Mouse (Mus musculus): Measurements from ENCODE around the gene Nek8. TPM values are rescaled to one million over a fixed set of nuclear protein-coding genes. Genes with fewer than 3 reads are reported as not detected.

The Nek8 gene
- total RNA-seq, 1 experiment from 2014 or later = 8.5 TPM

DNA sequence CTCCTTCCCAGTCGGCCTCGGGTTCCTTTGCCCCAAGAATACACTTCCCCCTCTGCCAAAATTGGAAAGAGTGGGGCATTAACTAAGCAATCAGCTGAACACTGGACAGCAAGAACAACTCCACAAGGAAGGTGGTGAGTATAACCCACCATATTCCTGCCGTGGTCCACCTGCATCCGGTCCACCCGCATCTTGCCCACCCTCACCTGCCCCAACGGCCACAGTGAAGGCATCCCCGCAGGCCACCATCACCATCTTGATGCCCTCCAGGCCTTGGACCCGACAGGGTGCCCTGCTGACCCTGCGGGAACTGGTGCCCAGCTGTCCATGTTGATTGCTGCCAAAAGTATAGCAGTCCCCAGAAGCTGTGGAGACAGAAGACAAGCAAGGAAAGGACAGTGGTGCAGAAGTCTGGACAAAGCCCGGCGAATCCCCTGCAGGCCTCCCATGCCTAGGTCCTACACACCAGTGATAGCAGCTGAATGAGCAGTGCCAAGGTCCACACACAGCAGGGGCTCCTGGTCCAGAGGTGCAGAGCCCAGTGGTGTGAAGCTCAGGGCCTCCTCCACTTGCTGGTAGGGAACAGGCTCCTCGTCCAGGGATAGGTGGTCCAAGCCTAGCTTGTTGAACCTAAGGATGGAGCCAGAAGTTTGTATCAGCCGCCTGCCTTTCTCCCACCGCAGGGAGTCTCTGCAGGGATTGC lies 9.1 kb downstream of the Nek8 start:
- DNase-seq = no peak

DNA sequence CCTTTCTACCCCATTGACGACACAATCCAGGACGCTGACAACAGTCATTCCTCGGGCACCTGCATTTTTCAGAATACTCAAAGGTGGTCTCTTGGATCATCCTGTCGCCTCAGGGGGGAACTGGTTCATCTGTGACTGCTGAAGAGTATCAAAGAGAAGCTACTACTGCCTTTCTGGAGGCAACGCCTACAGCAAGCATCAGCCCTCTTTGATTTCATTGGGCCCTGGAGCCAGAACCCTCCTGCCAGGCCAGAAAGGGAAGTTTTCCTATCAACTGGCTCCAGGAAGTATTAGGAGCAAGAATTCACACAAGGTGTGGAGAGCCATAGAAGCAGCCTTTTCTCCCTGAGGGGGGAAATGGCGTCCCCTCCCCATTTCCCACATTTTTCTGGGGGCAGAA lies 9.8 kb downstream of the Nek8 start:
- no peak for DNase-seq

DNA sequence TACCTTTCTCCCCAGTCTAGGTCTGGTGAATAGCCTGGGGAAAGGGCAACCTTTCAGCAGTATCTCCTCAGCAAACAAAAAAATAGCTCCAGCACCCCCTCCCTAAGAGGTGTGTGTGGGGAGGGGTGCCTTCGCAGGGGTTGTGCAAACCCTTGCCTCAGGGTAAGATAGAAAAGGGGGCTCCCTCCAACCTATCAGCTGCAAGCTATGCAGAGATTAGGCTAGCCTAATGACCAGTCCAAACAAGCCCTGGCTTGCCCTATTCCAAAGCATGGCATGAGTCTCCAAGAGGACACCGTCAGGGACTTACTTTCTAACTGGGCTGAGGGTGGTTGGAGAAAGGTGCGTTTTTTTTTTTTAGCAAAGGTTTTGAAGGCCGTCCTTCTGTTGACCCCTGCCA lies 10.3 kb downstream of the Nek8 start:
- DNase-seq = no peak

DNA sequence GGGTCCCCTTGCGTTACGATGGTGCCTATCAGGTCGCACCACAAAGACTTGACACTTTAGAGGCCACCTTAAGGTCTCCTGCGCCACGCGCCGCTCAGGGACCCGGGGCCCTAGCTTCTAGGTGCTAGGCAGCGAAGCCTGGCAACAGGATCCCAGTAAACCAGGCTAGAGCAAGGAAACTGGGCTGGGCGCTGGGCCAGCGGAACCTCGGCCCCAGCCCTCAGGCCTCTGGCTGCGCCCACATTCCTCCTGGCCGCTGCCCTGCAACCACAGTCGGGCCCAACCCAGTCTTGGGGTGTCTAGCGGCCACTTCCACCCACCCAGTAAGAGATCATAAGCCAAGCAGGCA lies 10.7 kb downstream of the Nek8 start:
- DNase-seq = peak; percentile 81

DNA sequence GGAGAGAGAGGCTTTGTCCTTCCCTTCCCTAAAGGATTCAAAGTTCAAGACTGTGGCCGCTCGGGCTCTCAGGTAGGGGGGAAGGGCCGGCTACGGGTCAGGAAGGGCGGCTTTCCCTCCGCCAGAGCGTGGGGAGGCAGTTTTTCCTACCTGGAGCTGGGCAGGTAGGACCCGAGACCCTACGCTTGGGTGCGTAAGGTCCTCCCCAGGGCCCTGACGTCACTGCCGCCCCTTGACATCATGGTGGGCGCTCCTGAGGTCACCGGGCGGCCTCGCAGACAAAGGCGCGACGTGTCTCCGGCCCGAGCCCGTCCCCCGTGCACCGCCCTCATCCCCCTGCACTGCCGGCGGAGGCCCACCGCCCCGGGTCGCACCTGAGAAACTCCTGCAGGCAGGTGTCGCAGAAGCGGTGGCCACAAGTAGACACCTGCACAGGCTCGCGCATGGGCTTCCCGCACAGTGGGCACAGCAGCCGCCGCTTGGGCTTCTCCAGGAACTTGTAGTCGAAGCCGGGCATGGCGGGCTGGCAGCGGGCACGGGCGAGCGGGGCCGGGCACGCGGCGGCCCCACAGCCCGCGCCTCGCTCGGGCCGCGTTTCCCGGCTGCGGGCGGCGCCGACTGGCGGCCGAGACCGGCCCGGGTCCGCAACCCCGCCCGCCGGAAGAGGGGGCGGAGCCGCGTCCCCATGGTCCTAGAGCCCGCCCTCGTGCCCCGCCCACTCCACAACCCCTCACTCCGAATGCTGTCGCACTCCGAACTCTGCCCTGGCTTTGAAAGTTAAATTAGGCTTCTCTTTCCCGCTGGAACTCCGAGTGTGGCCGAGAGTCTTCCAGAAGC lies 11.3 kb downstream of the Nek8 start, which contains the start of gene Traf4:
Traf4 (minus strand) TSS at position 666 of the 837 bp plus-strand sequence.
- DNase-seq = peak; percentile 91

DNA sequence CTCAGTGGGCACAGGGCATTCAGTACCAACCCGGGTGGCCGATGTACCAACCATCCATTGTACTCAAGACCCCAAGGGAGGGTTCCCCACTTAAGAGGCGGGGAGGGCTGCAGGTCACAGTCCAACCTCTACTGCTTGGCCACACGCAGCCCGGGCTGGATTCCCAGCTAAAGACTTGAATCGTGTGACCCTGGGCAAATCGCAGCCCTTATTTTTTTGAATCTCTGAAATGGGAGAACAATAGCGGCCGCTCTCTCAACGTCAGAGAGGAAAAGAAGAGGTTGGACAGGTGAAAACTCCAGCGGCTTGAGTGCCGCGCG lies 11.9 kb downstream of the Nek8 start:
- DNase-seq = no peak

DNA sequence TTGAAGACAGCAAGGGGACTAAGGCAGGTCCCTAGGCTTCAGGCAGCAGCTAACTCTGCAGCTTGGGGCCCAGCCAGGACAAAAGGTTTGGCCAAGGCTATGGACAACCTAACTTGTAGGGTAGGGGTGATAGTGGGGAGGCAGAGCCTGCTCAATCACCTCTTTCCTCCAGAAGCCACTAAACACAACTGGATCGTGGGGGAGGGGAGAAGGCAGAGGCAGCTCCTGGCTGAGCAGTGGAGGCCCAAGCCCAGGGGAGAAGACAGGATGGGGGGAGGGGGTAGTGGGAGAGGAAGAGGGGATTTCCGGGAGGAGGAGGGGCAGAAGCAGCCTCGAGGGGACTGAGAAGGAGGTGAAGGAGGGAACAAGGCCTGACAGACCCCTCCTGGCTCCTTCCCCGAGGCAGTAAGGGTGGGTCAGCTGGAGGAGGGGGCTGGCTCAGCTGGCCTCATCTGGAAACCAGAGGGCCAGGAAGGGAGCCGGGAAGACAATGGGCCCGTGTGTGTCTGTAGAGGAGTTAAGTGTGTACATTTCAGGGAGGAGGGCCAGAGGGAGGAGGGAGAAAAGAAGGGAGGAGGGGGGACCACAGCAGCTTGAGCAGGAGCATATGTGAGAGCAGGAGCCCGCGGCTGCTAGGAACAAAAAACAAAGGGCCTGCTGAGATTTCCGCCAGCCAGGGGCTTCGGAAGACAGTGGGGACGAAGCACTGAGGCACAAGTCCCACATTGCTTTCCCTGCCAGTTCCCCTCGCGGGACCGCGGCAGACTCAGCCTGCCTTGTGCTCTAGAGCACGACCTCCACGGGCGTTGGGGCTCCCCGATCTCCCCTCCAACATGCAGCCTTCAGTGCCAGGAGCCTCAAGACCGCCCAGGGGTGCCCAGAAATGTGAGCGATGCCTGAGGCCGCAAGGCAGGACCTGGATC lies 12.5 kb downstream of the Nek8 start:
- peak; percentile 90 for DNase-seq

DNA sequence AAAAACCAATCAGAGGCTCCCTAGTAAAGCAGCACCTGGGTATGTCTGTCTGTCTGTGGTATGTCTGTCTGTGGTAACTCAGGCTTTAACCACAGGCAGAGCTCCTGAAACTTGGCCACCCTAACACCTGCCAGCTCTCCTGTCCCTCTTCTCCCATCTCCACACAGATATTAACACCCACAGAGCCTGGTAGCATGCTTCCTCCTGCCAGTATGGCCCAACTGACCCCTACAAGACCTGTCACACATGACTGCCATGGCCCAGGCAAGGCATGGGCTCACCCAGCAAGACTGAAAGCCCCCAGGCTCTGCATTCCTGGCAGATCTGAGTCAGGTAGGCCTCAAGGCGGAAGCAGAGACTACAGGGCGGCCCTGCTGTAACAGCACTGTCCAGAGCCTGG lies 13.4 kb downstream of the Nek8 start:
- DNase-seq = no peak

DNA sequence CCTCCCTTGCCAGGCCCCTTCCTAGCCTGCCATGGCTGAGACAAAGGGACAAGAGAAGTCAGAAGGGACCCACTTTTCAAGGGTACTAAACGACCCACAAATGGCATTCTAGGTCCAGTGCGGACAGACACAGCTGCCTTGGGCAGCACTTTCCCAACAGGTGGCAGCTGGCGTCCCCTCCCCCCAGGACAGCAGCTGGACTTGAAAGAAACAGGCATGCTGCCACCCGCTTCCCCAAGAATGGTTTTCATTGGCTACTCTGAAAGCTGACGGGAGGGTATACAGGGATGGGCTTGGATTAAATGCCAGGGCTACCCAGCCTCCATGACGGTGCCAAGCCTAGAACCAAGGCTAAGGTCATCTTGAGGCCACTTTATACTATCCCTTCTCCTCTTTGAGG lies 14.0 kb downstream of the Nek8 start:
- DNase-seq = peak; percentile 83

DNA sequence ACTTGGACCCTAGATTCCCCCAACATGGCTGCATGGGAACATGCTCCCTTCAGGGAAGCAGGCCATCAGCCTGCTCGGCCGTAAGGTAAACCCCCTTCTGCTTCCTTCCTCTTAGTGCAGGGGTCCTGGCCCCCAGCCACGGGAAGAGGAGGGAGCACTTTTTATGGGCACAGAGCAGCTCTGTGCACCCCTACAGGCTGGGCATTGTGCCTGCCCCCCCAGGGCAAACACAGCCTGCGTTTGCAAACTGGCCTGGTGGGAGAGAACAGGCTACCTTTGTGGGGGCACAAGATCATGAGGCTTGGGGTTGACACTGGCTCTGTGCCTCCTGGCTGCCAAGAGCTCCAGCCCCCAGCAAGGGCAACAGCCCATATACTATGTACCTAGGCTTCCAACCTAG lies 14.5 kb downstream of the Nek8 start:
- DNase-seq = no peak

DNA sequence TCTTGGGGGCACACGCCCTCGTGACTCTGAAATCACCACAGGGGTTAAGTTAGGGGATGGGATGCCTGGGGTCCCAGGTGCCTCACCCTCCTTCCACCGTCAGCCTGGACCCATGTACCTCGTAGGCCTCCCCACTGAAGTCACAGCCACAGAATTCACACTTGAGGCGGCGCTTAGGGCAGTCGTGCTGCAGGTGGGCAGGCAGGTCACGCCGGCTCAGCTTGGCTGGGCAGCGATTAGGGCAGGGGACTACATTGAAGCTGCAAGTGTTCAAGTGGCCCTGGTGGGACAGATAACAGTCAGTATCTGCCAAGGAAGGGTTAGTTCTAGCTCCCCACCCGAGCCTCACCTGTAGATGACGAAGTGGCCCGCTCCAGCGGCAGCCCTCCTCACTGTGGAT lies 15.3 kb downstream of the Nek8 start:
- DNase-seq = no peak

DNA sequence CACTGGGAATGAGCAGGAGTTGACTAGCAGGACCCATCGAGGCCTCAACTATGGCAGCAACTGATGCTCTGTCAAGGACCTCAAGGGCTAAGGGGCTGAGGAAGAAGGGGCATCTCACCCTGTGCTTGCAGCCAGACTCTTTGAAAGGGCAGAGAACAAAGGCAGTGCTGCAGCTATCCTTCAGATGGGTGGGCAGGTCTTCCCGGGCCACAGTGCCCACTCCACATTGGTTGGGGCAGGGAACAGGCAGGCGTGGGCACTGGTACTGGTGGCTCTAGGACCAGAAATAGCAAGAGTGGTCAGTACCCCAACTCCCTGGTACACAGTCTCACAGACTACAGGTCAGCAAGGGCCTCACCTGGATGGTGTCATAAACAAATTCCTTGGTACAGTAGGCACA lies 15.8 kb downstream of the Nek8 start:
- no peak for DNase-seq

DNA sequence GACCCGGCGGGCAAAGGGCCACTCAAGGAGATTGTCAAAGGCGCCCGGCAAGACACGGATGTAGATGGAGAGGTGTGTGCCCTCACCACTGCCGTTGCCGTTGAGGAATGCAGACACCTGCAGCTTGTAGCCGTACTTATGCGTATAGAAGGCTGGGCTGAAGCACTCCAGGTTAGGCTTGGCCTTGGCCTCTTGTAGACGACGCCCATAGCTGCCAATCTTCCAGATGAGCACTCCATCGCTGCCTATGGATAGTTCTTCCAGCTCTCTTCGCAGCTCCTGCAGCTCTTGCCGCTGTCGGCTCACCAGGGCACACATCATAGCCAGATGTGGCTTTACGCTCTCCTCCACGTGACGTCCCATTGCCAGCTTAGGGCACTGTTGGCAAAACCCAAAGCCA lies 16.3 kb downstream of the Nek8 start:
- DNase-seq = no peak

DNA sequence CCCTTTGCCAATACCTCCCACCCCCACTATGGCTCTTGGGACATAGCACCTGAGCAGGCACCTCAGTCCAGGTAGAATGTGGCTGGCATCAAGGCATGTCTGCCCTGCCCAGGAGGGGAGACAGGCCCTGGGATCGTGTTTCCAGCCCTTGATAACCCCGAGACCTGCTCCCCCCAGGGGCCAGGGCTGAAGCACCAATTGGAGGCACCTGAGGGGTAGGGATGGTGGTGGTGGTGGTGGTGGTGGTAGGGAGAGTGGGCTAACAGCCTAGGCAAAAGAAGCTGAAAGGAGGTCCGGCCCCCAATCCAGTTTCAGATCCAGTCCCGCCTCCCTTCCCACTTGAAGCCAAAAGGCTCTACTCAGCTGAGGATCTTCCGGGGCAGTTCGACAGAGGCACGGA lies 16.9 kb downstream of the Nek8 start:
- no peak for DNase-seq

DNA sequence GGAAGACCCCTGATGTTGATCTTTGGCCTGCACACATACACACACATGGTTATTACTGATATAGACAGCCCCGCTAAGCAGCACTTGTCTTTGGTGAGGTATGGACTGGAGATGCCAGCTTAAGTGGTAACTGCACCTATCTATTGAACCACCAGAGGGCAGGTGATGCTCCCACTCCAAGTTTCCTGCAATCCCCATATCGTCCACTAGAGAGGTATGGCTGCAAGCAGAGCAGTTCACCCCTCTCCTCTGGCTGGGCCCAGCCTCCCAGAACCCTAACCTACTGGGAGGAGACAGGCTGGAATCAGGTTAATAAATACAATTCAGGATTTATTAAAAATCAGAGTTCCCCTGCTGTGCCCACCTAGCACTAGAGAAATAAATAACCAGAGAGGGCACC lies 17.4 kb downstream of the Nek8 start:
- DNase-seq = peak; percentile 89

DNA sequence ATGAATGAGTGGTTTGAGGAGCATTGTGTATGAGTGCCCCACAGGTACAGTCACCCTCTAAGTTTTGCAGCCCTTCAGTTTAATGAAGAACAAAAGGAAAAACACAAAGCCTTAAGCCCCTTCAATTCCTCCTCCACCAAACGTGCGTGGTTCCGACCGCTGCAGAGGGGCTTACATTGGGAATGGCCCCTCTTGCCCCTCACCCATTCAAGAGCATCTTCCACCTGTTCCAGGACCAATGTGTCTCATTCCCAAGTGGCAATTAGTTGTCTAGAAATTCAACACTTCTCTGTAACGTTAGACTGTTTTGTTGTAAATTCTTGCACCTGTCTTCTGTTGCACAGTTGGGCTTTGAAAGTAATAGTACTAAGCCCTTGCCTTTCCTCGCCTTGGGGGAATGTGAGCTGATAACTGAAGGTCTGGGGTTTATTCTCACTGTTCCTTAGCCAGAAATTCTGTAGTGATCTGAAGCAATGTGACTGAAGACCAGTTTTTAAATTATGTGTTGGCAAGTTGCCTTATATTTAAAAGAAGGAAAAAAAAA lies 20.2 kb downstream of the Nek8 start:
- no peak for DNase-seq

DNA sequence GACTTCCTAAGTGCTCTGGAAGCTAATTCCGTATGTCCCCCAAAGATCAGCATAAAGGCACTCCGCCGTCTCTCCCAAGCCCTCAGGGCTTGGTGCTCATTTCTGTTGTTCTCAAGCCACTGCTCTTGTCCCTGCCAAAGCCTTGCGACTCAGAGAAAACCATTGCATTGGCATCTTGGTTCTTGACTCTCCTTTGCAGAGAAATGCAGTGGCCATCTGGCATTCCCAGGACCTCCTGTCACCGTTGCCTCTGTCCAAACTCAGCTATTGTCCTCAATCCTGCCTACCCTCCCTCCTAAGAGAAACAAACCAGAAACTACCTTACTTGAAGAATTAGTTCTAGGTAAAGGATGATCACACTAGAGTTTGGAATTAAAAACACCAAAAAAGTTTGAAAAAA lies 20.8 kb downstream of the Nek8 start:
- no peak for DNase-seq

DNA sequence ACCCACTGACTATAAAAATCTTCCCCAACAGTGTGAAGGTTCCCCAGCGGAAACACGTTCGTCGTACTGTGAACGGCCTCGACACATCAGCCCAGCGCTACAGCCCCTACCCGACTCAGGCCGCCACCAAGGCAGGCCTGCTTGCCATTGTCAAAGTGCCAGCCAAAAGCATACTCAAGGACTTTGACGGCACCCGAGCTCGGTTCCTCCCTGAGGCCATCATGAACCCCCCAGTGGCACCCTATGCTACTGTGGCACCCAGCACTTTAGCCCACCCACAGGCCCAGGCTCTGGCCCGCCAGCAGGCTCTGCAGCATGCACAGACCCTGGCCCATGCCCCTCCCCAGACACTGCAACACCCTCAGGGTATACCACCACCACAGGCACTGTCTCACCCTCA lies 22.7 kb downstream of the Nek8 start:
- no peak for DNase-seq

DNA sequence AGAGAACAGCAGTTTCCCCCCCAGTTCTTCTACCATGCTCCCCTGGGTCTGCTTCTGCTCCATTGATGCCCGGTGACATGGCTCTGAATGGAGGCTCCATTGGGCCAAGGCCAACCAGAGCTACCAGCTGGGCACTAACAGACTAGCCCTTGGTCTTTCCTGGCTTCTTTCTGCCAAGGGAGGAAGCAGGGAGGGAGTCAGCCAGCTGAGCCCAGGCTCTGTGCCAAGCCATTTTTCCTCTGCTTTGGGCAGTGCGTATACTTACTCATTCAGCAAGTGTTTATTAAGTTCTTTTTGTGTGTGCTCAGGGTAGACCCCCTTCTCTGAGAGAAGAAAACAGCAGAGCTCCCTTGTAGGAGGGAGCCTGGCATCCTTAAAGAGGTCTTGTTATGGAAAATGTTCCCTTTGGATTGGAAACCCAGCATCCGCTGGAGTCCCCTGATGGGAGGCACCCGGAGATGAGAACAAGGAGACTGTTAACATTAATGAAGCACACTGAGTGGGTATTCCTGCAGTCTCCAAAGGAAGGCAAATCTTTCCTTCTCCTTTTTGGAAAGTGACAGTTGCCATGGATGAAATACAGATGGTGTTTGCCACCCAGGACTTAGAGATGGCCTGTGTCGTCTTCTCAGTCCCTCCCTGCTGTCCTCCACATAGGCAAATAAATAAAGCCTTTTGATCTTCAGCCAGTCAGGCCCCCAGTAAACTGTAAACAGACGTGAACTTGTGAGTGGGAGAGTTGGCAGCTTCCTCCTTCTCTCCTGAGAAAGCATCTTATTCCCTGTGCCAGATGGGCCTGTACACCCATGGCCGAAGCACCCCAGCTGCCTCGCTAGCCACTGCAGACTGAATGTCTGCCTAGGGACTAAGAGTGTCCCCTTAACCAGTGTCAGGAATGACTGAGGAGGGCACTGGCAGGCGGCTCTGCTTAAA lies 23.9 kb downstream of the Nek8 start:
- DNase-seq = peak; percentile 83

DNA sequence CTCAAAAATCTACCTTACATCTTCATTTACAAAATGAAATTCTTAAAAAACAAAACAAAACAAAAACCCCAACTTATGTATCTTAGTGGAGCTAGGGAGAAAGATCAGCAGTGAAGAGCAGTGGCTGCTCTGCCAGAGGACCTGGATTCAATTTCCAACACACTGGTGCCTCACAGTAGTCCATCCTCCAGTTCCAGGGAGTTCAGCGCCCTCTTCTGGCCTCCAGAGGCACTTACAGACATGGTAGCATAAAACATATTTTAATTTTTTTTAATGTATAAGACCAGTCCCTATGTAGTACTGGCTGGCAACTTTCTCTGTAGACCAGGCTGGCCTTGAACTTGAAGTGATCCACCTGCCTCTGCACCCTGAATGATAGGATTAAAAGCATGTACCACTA lies 25.3 kb downstream of the Nek8 start:
- DNase-seq = peak; percentile 61

DNA sequence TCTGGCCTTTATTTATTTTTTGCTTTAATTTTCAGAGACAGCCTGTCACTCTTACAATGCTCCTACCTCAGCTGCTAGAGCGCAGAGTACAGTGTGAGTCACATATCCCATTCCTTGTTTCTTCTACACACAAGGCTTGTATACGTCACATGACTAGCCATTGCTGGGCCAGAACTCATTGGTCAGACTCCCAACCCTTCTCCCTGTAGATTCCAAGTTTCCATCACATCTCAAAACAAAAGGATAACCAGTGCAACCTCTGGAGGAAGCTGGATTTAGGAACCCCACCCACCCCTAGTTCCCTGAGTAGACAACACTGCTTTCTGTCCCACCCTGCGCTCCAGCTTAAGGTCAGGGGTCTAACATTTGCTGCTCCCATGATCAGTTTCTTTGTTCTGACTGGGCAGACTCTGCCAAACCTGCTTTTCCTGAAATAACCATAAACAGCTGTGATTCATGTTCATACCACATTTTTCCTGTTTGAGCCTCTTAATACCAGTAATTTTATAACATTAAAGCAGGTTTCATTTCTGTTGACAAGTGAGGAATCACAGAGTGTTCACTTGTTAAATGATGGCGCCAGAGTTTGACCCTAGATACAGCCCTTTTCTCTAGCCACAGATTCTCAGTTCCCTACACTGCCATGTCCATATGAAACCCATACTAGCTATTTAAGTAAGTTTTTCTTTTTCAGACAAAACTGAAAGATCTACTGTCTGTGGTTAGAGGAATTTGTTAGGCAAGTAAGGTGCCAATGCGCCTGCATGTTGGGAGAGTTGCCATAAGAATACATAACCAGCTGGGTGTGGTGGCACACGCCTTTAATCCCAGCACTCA lies 29.6 kb downstream of the Nek8 start:
- no peak for DNase-seq
